Mouse (Mus musculus): ENCODE measurements around the gene Zc3hav1l. TPM values are rescaled to one million over a fixed set of nuclear protein-coding genes. Genes with fewer than 3 reads are reported as not detected.

The Zc3hav1l gene
- total RNA-seq, 2 experiments from 2014 or later, result 3.1 to 3.5 TPM

- no peak for DNase-seq (ENCODE audit: low spot score in 2 of 2)
These were observed 14.6 kb downstream of the Zc3hav1l start for GRCm38 (mm10) chr6:38284422-38284821.

DNA sequence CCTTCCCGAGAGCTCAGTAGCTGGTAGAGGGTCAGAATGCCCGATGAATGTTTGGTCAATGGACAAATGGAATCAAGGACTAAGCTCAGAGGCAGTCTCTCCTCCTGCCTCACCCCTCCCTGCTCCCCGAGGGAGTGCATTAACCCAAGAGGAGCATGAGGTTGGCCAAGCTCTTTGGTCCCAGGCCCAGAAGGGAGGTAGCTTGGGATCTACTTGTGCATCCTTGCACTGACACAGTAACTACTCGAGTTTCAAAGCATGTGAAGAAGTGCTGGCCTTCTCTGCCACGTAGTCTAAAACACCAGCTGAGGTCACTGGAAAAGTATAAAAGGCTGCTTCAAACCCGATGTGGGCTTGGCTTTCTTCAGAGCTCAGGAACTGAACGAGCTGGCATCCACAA lies 34.6 kb downstream of the Zc3hav1l start:
- no peak for DNase-seq (ENCODE audit: low spot score in 2 of 2)

- DNase-seq (ENCODE audit: low spot score in 2 of 2), result no peak
These were observed 35.5 kb downstream of the Zc3hav1l start for GRCm38 (mm10) chr6:38263393-38264159.

DNA sequence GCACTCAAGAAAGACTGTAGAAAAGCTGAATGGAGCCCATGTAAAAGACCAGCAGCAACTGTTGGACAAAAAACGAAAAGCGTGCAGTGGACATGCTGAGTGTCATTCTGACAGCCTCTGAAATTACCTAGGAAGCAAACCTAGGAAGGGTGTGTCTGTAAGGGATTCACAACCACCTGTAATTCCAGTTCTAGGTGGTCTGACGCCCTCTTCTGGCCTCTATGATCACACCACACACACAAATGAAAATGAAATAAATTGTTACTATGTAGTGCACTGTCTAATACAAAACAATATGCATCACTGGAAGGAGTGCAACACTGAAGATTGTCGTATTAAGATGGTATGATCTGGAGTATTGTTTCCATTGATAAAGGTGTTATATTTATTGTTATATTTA lies 37.2 kb downstream of the Zc3hav1l start:
- DNase-seq (ENCODE audit: low spot score in 2 of 2), result no peak

- DNase-seq (ENCODE audit: low spot score in 2 of 2), result no peak
These were observed 41.6 kb downstream of the Zc3hav1l start for GRCm38 (mm10) chr6:38257506-38257905.

GRCm38 (mm10) chr6:38256793-38257192 lies 42.3 kb downstream of the Zc3hav1l start:
- DNase-seq (ENCODE audit: low spot score in 2 of 2), result no peak

DNA sequence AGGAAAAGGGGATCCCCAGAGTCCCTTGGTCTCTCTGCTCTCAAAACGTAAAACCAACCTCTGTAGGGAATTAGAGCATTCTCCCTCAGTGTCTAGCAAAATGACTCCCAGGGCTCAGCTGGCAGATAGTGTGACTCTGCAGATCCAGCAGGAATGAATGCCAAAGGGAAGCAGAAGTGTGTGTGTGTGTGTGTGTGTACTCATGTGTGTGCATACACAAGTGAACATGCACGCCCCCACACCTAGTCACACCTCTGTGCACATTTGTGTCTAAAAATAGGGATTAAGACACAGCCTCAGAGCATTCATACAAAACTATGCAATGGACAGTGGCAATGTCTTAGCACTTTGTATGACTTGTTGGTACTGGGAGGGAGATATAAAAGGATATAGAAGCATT lies 43.3 kb downstream of the Zc3hav1l start:
- no peak for DNase-seq (ENCODE audit: low spot score in 2 of 2)

GRCm38 (mm10) chr6:38253736-38254641 lies 45.1 kb downstream of the Zc3hav1l start, which contains the start of gene D630045J12Rik:
Gene D630045J12Rik (minus strand): TSS chr6:38254009.
- peak; percentile 53 to 59 for DNase-seq (ENCODE audit: low spot score in 2 of 2)

DNA sequence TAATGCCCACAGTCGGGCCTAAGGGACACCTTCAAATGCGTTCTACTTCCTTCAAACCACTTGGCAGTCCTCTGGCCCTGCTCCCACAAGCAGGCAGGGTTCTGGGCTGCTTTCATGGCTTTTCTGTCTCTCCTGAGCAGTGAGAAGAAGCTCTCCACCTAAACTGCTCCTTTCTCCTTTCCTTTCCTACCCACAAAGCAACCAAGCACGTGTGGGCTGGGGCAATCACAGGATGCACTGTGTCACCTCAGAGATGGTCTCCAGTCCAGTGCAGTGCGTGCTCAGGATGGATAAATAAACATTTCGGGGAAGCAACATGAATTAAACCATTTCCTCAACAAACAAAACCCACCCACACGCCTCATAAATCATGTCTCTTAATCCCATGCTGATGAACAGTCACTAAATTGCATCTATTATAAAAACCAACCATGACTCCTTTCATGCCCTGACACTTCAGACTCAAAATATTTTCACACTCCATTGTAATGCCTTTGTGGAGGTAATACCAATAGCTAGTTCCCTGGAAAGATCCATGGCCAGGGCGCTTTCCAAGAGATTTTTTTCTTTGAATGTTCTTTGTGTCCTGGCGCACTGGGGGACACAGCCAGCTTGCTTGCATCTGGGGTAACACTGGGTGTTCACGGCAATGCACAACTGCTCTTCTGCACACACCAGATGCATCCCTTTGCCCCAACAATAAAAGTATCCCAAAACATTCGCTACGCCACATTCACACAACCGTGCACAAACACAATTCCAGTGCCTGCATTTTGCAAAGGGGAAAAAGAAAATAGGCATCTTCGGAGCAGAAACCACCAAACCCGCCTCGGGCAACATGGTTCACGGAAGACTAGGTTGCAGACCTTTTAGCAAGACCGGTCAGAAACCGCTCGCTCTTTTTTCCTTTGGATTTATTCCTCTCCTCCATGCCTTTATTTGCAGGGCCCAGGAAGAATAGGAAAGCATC lies 46.0 kb downstream of the Zc3hav1l start:
- peak in 1 of 2 experiments; percentile 32 for DNase-seq (ENCODE audit: low spot score in 2 of 2)

DNA sequence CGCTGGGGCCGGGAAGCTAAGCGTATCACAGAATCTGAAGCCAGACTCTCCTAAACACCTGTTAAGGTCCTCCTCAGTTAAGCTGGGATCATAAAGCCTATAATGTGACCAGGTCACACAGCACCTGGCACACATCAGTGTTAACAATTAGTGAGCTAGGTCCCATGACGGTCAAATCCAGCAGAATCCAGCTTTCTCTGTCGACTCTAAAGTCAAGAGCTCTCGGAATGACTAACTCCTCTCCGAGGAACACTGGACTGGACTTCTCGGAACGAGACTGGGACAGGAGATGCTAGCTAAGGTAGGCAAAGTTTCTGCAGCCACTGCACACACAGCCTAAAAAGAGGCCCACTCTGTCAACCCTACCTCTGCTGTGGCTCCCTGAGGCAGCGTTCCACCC lies 46.9 kb downstream of the Zc3hav1l start:
- no peak for DNase-seq (ENCODE audit: low spot score in 2 of 2)

GRCm38 (mm10) chr6:38251464-38251863 lies 47.6 kb downstream of the Zc3hav1l start:
- no peak for DNase-seq (ENCODE audit: low spot score in 2 of 2)

DNA sequence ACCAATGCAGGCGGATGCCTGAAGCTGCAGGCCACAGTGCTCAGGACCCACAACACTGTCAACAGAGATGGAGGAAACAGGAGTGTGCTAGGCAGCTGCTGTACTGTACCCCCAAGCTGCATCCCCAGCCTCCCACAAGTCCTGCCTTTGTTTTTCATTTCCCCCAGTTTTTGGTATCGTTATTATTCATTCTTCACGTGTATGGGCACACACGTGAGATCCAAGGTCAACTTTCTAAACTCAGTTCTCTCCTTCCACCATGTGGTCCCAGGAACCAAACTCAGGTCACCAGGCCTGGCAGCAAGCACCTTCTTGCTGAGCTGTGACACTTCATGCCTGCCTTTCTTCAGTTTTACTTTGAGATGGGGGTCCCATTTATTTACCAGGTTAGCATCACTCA lies 51.7 kb downstream of the Zc3hav1l start:
- no peak for DNase-seq (ENCODE audit: low spot score in 2 of 2)

- no peak for DNase-seq (ENCODE audit: low spot score in 2 of 2)
These were observed 54.3 kb downstream of the Zc3hav1l start for GRCm38 (mm10) chr6:38244806-38245205.

DNA sequence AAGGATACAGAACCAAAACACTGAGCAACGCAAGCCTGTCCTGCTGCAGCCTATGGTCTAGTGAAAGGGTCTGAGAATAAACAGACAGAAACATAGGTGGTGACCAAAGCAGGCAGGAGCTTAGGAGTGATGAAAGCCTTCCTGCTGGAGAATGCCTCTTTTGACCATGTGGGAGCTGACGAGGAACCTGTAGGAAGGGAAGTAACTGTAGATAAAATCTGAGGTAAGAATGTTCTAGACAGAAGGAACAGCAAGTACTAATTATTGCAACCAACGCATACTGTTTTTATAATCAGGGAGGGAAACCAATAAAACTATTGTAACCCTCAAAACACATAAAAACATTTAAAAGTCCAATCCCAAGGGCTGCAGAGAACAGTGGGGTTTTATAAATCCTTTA lies 54.9 kb downstream of the Zc3hav1l start:
- DNase-seq (ENCODE audit: low spot score in 2 of 2), result no peak

DNA sequence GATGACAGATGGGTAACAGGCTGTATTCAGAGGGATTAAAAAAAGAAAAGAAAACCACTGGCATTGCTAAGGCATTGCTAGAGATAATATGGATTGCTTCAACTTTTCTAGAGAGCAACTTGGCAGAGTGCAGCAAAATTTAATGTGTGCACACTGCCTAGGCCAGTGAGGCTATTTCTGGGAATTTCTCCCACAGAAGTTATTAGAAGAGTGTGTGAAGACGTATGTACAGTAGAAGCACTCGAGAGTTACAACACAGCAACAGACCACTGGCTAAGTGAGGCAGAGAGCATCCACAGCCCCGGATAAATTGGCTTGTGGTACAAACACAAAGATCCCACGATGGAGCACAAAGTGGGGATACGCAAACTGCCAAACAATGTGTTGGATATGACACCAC lies 56.2 kb downstream of the Zc3hav1l start:
- DNase-seq (ENCODE audit: low spot score in 2 of 2), result no peak

- DNase-seq (ENCODE audit: low spot score in 2 of 2), result no peak
These were observed 56.7 kb downstream of the Zc3hav1l start for GRCm38 (mm10) chr6:38242295-38242830.

GRCm38 (mm10) chr6:38241508-38241907 lies 57.6 kb downstream of the Zc3hav1l start:
- DNase-seq (ENCODE audit: low spot score in 2 of 2), result no peak

DNA sequence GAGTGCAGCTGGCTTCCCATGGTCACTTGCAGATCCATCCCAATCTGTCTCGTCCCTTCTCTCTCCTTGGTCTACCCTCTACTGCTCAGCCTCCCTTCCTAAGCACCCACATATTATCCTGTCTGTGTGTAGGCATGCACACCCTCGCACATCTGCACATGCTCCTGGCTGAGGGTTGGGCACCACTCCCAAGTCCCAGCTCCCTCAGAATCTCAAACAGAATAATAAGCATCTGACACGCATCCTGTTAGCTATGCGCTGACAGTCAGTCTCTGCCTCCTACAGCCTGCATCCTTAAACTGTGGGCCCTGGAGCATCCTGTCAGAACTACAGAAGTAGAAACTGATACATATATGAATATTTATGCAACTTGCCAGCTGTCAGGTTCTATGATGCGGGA lies 58.4 kb downstream of the Zc3hav1l start:
- DNase-seq (ENCODE audit: low spot score in 2 of 2), result peak in 1 of 2 experiments; percentile 61

DNA sequence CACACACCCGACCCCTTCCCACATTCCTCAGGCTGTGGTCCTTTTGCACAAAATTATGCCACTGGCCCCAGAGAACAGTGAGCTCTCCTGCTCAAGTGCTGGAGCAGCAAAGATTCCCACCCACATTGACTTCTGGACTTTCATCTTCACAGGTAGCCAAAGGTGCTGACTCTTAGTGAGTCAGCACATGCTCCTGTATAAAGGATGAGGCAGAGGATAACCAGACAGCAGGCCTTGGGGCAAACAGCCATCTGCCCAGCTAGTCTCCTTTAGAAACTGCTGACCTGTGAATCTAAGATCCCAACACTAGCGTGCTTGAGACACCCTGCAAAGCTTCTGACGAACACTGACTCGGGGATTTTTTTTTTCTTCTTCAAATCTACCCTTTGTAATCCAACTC lies 60.7 kb downstream of the Zc3hav1l start:
- DNase-seq (ENCODE audit: low spot score in 2 of 2), result no peak

All from layer of hippocampus, postnatal 14 days (tissue).